Mouse (Mus musculus) lung, postnatal 36 days (tissue): ENCODE results near the gene Kif21a.

Experiments
- DNase-seq: peaks from one replicate; pipeline ENCODE4 v3.0.0; 2022; ENCODE audit warnings: mixed read lengths

The Kif21a gene

DNA sequence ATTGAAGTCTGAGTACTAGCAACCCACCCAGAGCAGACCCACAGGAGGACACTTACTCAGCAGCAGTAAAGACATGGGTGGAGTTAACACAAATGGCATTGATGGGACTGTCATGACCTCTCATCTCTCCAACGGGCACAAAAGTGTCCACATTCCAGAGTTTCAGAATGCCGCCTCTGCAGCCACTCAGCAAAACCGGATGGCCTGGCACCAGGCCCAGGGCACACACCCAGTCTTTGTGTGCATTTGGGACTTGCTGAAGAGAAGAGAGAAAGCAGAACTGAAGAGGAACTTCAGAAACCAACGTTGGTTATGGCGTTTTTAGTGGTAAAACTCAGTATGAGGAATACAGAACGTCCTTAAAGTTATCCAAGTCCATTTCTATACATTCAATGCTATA lies 114.2 kb downstream of the Kif21a start:
- DNase-seq: peak; percentile 40

DNA sequence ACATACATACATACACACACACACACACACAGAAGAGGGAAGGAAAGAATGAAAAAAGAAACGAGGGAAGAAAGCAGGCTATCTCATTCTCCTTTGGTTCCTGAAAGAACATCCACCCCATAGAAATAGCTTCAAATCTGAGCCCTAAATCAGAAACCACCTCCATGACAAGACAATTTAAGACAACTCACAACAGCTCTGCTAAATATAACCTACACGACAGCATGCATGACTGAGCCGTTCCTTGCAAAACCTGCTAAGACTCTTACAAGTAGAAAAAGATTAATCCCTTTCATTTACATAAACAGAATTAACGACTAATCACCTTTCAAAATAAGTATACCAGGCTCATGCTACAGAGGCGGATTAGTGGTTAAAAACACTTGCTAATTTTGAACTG lies 118.3 kb downstream of the Kif21a start:
- DNase-seq: no peak

DNA sequence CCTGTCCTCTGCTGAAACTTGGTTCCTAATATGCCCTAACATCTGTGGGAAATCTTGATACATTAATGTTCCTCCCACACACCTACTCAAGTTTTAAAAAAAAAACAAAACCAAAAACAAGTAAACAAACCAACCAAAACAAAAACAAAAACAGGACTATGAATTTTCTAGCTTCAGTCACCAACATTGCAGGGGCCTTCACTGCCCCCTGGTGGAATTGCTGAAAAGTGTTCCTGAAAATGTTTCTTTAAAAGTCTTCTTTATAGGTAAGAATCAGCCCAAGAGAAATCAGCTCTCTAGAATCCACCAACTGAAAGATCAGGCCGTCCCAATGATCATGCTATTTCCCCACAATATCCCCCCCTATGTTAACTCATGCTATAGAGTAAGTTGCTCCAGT lies 120.7 kb downstream of the Kif21a start:
- DNase-seq: peak; percentile 22

DNA sequence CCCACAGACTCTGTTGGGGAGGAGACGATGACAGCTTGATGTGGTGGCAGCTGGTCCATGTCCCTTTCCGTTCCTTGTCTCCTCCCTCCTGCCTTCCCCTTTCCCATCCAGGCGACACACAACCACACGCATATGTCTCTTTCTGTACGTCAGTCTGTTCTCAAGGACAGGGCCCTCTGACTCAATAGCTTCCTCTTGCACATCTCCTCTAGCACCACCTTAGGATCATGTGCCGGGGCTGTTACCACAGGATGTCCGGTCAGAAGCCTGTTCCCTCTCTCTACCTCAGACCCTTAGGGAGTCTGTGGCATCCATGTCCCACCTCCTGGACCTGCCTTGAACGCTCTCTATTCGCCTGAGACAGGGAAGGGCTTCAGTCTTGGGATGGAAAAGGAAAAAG lies 153.3 kb downstream of the Kif21a start:
- DNase-seq: no peak

DNA sequence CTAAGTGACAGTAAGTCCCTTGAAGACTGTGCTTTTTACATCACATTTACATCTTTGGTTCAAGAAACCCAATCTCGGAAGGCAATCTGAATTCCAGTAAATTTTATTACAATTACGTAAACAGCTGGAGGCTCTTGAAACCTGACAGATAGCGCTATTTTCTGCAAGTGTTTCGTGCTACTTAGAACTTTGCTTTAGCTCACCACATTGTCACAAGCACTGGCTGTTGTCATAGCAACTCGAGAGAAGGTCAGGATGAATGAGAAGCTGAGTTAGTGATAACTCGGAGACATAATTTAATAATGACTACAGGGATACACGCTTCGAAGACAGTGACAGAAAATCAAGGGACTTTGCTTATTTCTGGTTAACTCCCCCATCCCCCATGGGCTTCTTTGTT lies 162.3 kb downstream of the Kif21a start:
- DNase-seq: no peak
